Mouse (Mus musculus): ENCODE results near the gene Dock2.
"Not testable (repeated sequence)": the region's sequence is repeated elsewhere in the genome, so short reads cannot be mapped to it uniquely, and the experiment has no call there.

Dock2 gene

DNA sequence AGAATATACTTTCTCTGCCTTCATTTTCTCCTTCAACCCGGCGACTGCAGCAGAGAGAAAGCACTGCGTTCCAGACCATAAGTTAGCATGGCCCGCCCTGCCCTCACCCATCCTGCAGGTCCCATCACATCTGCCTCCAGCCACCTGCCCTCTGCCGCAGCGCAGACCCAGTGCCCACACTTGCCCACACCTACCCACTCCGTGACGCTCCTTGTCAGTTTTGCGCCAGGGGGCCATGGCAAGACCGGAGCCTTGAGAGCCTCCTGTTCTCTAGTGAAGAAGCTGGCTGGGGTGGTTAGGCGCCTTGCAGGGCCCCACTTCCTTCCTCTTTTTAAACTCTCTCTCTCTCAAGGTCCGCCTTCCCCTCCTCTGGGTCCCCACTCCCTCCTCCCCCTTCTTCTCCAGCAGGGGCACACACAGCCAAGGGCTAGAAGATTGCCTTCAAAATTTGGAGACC, at the start of gene Dock2:
Gene Dock2, minus strand, starts transcription at position 306 of the 457 bp plus-strand sequence.
- no peak for DNase-seq

DNA sequence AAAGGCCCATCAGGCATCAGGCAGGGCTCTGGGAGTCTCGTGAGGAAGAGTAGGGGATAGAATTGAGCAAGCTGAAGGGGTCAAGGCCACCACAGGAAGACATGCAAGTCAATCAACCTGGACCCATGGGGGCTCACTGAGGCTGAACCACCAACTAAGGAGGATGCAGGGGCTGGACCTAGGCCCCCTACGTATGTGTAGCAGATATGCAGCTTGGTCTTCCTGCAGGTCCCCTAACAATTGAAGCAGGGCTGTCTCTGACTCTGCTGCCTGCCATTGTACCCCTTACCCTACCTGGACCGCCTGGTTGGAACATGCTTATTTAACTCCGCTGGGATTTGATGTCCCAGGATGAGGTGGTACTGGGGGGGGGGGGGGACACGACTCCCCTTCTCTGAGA, 49.0 kb upstream of the Dock2 start:
- DNase-seq, result no peak

DNA sequence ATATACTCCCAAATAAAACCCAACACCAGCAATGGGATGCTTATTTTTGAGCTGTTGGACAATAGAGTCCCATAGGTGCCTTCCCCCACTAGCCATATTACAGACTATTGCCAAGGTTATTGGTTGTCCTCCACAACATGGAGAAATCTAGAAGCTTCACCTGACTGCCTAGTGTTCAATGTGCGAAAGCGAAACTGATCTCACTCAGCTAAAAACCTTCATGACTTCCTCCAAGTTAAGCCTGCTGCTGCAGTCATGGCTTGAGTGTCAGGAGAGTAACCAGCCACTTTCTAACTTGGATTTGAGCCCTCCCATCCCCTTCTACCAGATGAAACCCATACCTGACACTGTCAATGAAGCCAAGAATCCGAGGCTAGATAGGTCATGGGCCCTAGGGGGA, 44.1 kb upstream of the Dock2 start:
- no peak for DNase-seq

DNA sequence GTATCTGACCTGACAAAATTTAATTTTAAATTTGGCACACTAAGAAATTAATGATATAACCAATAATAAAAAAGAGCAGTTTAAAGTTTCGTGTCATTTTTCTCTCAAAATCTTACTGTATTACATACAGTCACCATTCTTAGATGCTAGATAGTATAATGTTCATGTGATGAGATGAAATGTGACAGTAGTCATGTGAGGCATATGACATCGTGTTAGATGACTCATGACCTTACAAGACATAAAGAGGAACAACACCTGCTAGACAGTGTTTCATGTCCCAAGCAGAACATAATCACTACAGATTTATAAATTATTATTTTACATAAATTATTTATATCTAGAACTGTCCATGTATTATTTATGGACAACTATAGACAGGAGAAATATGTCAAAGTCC, 43.2 kb upstream of the Dock2 start:
- DNase-seq, result no peak

DNA sequence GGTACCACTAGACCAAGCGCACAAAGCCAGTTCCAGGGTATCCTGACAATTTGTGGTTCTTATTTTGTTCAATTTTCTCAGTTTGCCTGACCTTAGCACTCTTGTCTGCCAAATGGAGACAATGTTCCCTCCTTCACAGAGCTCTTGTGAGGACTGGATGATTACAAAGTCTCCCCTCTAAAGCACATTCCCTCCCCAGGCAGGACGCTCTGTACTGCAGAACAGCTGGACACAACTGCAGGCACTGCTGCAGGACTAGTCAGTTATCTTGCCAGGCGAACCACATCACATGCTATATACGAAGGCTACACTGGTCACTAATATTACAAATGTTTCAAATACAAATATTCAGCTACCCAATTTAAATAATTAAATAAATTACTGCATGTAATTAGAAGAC, 41.1 kb upstream of the Dock2 start:
- DNase-seq, result no peak

DNA sequence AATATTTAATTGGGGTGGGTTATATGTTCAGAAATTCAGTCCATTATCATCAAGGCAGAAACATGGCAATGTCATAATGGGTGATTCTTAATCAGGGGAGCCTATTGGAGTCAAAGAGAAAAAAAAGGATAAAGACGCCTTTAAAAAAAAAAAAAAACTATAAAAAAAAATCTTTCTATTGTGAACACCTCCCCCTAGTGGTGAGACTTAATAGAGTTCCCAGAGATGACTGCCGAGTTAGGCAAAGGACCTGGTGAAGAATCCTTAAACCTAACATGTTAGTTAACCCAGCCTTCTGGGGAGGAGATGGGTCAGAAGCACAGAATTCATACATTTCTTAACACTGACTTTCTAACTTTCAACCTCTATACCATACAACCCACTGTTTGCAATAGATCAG, 31.1 kb upstream of the Dock2 start:
- peak; percentile 6 for DNase-seq

DNA sequence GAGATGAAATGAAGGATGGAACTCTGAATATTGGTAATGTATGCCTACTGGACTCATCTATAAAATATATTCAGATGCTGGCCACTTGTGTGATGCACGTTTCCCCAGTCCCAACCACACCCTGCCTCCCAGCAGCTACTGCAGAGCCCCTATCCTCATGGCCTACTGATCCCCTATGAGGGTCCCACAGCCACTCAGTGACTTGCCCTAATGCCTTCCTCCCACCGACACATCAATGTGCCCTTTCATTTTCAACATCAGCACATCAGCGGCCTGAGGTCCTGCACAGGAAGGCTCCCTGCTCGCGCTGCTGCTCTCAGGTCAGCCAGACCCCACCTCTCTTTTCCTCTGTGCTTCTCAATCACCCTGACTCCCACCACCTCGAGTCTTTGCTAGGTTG, 30.6 kb upstream of the Dock2 start:
- DNase-seq, result no peak

DNA sequence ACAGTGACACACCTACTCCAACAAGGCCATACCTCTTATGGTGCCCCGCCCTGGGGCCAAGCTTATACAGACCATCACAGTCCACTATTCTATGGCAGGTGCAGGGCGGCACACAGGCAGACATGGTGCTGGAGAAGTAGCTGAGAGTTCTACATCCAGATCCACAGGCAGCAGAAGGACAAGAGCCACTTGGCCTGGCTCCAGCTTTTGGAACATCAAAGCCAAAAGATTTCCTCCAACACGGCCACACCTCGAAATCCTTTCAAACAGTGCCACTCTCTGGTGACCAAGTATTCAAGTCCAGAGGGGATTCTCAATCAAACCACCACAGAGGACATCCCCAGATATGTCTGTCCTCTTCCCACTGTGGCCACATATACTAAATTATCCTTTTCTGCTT, 21.3 kb upstream of the Dock2 start:
- not testable (repeated sequence) for DNase-seq

DNA sequence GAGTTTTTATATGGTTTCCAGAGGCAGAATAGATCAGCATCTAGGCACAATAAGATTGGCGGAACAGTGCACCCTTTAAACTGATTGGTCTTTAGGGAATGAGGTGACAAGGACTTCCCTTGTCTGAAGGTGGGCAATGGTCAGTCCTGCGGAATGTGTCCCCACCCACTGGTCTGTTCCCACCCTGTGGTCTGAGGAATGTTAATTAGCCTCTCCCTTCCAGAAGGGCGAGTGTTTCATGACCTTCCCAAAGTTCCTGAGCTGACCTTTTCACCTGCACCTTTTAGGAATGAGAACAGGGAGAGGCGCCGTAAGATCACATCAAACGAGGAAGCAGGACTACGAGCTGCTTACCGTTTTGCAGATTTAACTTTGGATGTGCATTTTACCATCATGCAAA, 14.4 kb upstream of the Dock2 start:
- DNase-seq, result not testable (repeated sequence)

DNA sequence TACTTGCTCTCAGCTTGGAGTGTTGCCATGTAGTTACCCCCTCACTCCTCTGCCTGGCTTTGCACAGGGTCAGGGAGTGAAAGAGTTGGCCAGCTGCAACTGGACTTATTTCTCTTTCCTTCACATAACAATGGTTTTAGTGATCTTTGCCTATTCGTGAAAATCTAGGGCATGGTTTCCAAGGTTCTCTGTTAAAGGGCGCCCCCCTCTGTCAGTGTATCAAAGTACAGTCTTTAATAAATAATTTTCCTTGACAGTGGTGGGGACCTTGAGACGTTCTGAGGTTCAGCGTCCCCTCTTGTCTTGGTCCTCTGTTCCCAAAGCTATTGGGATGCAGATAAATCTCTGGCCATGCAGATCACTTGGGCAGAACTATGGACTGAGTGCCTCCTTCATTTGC, 12.4 kb upstream of the Dock2 start:
- no peak for DNase-seq

DNA sequence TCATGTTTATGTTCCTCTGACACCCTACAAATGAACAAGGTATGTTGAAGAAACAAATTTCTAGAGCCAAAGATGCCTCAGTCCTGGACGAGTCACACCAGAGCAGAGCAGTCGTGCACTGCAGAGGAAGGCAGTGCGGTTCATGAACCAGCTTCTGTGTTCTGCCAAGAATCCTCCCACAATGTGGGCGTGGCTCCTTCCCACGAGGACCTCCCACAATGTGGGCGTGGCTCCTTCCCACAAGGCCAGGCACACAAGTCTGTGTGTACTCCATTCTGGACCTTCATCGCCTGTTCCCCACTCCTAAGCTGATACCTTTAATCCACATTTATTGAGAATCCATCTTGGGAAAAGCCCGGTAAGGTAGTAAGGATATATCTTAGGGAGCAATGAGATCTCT, 8.2 kb upstream of the Dock2 start:
- DNase-seq, result no peak

DNA sequence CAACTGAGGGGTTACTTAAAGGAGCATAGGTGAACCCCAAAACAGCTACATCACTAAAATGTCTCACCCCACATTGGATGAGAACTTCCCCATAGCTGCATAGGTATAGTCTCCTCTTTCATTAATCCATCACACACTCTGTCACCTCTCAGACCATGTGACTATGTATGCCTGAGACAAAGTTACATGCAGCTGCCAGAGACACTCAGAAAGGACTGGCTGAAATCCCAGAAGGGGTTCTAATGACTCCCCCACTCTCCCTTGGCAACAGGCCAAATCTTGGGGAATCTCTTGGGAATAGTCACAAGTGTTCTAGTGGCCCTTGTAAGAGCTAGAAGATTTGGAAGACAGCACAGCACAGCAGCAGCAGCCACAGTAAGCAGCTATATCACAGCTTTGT, 1.2 kb upstream of the Dock2 start:
- no peak for DNase-seq

DNA sequence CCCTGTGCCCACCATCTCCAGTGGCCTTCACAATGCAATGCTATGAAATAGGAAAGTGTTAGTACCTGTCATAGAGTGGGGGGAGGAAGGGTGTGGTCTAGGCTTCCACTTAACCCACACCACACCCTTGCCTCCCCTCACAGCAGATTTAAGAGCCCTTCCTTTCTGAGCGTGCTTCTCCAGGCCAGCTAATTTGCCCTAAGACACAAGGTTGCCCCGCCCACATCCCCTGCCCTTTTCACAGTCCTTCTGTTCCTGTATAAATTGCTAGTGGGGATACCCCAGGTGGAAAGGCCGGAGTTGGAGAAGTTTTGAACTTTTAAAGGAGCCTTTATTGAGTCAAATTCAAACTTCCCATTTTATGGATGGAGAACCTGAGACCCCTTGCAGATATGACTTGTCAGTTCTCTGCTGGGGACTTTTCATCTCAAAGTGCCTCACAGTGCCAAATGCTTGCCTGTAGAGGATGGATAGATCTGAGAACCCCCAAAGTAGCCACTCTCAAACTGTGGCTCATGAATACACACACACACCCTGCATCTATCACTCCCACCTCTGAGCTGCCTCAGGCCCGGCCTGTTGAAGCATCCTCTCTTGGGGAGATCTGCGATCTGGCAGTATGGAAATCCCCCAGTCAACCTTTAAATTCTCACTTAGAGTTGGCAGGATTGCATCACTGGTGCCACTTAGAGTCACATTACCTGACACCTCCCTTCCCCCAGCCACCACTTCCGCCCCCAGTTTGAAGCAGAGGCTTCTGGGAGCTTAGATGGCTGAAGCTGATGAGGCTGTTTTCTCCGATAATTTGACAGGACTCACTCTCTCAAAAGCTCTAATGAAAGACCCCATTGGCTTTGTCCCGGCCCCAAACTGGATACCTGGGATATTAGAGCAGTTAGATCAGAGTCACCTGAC, 919 bp downstream of the Dock2 start:
- no peak for DNase-seq

DNA sequence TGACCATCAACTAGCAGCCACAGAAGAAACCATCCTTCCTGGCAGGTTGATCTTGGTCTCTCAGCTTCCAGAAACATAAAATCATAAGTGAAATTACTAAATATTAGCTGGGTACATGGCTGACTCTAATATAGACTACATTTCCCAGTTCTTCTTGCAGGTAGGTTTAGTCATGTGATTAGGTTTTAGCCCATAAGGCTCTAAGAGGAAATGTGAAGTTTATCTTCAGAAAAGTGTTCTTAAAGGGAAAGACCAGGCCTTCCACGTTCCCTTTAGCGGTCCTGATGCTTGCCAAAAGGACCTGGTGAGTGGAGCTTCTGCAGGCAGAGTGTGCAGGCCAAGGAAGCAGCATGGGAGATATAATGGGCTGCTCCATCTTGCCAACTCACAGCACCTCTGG, 2.9 kb downstream of the Dock2 start:
- no peak for DNase-seq

DNA sequence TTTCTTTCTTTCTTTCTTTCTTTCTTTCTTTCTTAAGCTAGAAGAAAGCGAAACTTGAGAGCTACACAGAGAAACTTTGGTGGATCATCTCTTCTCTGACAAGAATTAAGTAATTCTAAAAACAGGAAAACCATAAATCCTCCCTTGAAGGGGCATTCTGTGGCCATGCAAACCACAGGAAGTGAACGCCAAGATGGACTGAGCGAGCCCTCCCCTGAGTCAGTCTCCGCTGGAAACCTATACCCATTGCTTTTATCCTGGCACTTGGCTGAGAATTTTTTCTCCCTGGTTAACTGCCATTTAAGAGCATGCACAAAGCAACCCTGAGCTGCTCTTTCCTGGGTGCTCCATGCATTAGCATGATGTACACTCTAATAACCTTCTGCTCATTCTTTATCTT, 3.7 kb downstream of the Dock2 start:
- no peak for DNase-seq

DNA sequence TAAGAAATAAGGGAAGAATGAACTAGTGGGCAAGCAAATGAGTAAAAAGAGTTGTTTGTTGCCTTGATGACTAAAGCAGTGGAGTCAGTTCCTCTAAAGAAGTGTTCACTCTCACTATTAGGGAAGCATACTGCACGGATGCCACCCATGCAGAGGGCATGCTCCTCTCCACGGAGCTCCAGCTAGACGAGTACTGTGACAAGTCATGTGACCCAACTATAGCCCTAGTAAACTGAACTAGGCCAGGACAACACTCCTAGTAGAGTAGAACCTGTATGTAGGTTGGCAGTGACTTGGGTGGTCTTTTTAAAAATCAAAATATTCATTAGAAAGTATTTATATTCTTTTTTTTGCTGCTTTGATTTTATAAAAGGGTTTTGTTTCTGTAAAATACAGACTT, 5.3 kb downstream of the Dock2 start:
- DNase-seq, result no peak

DNA sequence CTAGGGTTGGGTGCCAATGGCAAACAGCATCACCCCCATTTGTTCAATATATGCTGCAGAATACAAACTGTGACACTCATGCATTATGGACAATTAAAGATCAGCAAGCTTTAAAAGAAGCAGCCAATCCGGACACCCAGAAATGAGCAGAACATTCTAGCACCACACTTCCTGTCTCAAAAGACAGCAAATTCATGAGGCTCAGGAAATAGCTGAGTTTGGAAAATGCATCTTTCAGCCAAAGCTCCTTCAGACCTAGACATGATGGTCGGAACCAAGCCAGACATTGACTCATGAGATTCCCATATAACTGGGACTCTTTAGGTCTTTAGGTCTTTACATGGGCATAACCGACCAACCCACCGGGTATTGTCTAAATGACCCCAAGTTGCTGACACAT, 6.2 kb downstream of the Dock2 start:
- no peak for DNase-seq

DNA sequence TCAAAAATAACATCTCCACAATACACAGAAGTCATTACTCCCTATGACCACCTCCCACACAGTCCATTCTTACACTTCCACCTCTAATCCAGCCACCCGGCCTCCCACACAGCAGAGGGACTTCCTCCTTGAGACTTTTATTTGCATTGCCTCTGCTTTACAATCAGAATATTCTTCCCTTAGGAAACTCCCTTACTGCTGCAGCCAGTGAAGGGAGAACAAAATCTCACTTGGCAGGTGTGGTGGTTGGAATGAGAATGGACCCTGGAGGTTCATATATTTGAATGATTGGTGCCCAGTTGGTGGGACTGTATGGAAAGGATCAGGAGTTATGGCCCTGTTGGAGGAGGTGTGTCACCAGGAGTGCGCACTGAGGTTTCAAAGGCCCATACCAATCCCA, 7.6 kb downstream of the Dock2 start:
- no peak for DNase-seq

DNA sequence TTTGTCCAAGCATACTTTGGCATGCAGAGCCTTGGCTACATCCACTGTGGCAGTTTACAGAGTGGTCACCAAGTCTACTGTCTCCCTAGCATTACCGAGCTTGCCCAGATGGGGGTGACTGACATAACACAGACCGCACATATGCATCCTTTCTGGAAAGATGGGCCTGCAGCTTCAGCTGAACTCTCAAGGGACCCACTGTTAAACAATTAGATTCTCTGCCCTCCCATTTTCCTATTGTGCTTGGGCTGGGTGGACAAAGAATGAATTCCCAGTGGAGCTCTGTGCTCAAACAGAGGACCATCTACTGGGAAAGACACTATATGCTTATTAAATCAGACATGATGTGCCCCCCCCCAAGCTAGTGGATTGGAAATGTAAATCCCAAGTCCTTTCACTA, 9.1 kb downstream of the Dock2 start:
- no peak for DNase-seq

DNA sequence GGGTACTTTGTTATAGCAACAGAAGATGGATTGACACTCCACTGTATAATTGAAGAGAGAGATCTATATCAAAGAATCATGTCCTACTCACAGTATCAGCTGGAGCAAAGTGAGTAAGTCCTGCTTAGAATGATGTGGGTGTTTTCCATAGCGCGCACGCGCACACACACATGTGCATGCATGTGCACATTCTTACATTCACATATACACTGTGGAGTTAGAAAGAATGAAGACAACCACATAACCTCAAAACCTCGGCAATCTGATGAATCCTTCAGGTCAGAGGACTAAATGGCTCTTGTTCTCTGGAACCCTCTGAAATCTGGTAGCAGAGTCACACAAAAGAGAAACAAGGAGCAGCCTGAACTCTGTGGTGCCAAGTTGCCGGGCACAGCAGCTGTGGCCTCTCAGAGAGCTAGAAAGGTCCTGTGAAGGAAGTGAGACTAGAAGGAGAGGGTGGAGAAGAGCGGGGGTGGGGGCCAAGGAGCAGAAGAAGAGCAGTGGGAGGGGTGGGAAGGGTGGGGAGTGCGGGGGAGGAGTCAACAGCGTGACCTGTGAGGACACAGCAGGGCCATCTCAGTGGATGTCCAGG, 10.3 kb downstream of the Dock2 start:
- no peak for DNase-seq

DNA sequence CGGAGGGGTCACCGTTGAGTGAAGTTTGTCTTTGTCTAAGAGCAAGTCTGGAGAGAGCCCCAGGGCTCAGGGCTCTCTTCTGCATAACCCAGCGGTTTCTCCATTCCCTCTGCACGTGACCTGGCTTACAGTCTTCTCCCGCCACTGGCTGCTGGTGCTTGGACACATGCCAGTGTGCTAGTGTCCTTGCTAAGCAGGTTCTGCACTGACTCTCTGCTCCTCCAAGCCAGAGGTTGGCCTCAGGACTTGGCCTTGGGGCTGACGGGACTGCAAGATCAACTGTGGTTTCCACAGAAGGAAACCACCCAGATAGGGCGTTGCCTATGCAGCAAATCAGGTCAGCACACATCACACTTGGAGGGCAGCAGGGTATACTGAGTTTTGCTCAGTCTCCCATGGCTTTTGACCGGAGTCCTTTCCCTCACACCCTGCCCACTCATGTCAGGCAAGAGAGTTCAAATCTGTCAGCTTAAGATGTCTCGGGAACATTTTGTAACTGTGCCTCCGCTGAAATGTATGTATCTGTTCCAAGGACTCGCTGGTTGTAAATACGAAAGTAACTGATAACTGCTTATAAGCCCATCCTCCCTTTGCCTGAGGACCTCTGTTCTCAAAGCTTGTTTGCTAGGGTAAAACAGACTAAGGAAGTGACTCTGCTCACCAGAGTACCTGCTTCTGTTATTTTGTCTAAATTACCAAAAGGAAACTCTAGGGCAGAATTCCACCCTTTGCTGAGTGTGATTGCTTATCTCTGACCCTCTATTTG, 12.3 kb downstream of the Dock2 start:
- DNase-seq, result peak; percentile 54

DNA sequence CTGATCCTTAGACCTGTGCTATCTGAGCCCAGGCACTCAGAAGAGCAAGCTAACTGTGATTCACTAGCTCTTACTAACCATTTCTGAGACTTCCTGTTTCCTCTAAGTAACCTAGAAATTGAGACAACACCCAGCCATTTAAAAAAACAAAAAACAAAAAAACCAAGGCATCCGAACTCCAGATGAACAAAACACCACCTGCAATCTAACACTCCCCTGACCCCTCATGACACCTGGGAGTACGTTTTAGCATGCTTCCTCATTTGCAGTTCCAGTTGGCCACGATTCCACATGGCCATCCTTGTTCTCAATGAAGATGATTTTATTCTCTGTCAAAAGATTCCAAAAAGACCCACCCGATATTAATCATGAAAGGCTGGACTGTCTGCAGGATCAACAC, 13.0 kb downstream of the Dock2 start:
- no peak for DNase-seq

DNA sequence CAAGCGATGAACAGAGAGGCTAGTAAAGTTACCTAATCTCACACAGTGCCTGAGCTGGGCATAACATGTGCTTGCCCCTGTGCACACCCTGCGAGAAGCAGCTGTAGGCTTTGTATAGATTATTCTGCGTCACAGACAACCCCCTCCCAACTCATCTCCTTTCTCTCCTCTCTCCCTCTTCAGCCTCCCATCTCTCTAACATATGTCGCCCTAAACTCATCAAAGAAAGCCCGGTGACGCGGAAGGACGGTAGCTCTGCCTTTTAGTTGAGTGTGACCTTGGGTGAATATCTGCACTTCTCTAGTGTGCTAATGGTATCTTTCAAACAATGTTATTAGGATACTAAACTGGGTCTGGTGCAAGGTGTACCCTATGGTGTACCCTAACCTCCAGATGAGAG, 13.7 kb downstream of the Dock2 start:
- no peak for DNase-seq

DNA sequence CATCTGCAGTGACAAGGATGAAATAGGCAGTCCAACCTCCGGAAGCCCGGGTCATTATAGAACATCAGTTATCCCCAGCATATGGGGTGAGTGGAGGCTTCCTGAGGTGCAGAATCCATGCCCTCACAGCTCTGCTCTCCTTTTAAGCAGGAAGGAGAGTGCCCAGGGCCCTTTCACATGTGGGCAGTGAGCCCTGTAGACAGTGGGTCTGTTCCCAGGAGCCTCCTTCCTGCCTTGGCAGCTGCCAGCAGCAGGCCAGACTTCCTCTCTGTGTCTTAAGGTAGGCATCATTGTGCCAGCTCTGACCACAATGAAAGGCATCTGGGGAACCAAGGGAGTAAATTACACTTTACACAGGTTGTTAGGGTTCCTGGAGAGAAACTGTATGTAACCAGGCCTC, 14.3 kb downstream of the Dock2 start:
- no peak for DNase-seq
